Mouse (Mus musculus): Measurements from ENCODE around the gene Trank1. TPM values are rescaled to one million over a fixed set of nuclear protein-coding genes. Genes with fewer than 3 reads are reported as not detected.

Gene Trank1
- polyA plus RNA-seq, 1 experiment = 0.05 TPM

GRCm38 (mm10) chr9:111356386-111356785 is 44.8 kb downstream of the Trank1 start:
- no peak overlapping the region for H3K4me3 ChIP-seq (replicated peaks; ENCODE audit: extremely low read depth, low read depth, low read length)
- no peak for DNase-seq
- TF ChIP-seq POLR2A (IDR thresholded peaks at IDR 0.05; ENCODE audit: borderline replicate concordance, extremely low read depth, low read depth, low read length) (no peak), CTCF (IDR thresholded peaks at IDR 0.05; ENCODE audit: insufficient read depth, low read length) (peak; percentile 40)
- WGBS = 28% methylated on average over 3 of the region's 3 CpGs
- H3K4me1 ChIP-seq (ENCODE audit: control insufficient read depth, insufficient read depth, low read length) = no peaks in the 10 kb centered on the region

GRCm38 (mm10) chr9:111363656-111364055 is 52.1 kb downstream of the Trank1 start:
- Histone ChIP-seq H3K4me1 (ENCODE audit: control insufficient read depth, insufficient read depth, low read length) (no peaks in the 10 kb centered on the region), H3K4me3 (replicated peaks; ENCODE audit: extremely low read depth, low read depth, low read length) (no peak overlapping the region)
- WGBS = 64% methylated on average over 7 of the region's 7 CpGs
- TF ChIP-seq CTCF (IDR thresholded peaks at IDR 0.05; ENCODE audit: insufficient read depth, low read length) = no peak
- TF ChIP-seq POLR2A (IDR thresholded peaks at IDR 0.05; ENCODE audit: borderline replicate concordance, extremely low read depth, low read depth, low read length) = no peak
- DNase-seq = no peak

DNA sequence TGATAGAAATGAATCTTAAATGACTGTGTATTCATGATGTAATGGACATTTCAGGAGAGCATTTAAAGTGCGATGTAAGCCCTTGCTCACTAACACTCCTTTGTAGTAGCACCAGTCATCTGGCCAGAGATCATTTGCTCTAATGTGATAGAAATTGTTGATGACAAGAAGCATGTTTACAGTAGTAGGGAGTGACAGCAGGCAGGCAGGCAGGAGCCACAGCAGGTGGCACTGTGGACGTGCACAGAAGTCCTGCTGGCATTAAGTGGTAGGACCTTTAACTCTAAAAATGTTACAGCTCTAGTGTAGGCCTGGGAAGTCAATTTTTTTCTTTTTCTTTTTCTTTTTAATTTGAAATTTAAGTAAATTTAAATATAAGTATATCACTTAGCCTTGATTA is 56.2 kb downstream of the Trank1 start:
- no peak for DNase-seq
- TF ChIP-seq CTCF (IDR thresholded peaks at IDR 0.05; ENCODE audit: insufficient read depth, low read length) (no peak), POLR2A (IDR thresholded peaks at IDR 0.05; ENCODE audit: borderline replicate concordance, extremely low read depth, low read depth, low read length) (no peak)
- 54% methylated on average over 2 of the region's 2 CpGs for WGBS
- H3K4me3 ChIP-seq (replicated peaks; ENCODE audit: extremely low read depth, low read depth, low read length) = no peak overlapping the region
- H3K4me1 ChIP-seq (ENCODE audit: control insufficient read depth, insufficient read depth, low read length) = no peaks in the 10 kb centered on the region

DNA sequence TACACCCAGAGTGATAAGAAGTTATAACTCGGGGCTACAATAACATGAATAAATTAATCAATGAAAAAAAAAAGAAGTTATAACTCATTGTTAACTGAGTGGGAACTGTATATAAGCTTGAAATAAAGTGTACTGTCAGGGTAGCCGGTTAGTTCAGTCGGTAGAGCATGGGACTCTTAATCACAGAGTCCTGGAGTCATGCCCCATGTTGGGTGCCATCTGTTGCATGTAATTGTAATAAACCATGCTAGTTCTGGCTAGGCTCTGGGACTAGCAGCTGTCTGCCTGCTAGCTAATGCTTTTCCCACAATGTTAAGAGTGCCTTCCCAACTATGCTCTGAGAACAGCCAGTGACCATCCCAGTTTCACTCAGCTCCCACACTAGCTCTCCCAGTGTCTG is 60.5 kb downstream of the Trank1 start:
- H3K4me1 ChIP-seq (ENCODE audit: control insufficient read depth, insufficient read depth, low read length) = no peaks in the 10 kb centered on the region
- WGBS = 85% methylated on average over 3 of the region's 3 CpGs
- no peak overlapping the region for H3K4me3 ChIP-seq (replicated peaks; ENCODE audit: extremely low read depth, low read depth, low read length)
- no peak for TF ChIP-seq CTCF (IDR thresholded peaks at IDR 0.05; ENCODE audit: insufficient read depth, low read length)
- no peak for TF ChIP-seq POLR2A (IDR thresholded peaks at IDR 0.05; ENCODE audit: borderline replicate concordance, extremely low read depth, low read depth, low read length)
- no peak for DNase-seq

DNA sequence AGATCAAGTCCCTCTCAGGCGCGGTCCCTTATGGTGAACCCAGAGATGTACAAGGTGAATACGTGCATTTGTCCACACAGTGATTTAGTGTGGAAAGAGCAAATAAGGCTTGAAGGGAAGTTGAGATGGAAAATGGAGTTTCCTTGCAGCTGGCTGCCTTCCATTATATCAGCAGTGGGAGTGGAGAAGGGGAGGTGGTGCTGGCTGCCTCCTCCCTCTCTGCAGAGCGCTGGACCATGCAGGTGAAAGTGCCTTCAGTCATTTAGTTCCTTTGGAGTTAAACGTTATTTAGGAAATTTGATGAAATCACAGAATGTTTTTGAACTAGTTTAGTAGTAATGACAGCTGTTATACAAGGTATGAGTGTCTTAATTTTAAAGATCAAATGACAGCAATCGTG is 66.3 kb downstream of the Trank1 start:
- H3K4me3 ChIP-seq (replicated peaks; ENCODE audit: extremely low read depth, low read depth, low read length) = no peak overlapping the region
- TF ChIP-seq POLR2A (IDR thresholded peaks at IDR 0.05; ENCODE audit: borderline replicate concordance, extremely low read depth, low read depth, low read length) (no peak), CTCF (IDR thresholded peaks at IDR 0.05; ENCODE audit: insufficient read depth, low read length) (no peak)
- no peak for DNase-seq
- 79% methylated on average over 6 of the region's 6 CpGs for WGBS
- no peaks in the 10 kb centered on the region for H3K4me1 ChIP-seq (ENCODE audit: control insufficient read depth, insufficient read depth, low read length)

- TF ChIP-seq CTCF (IDR thresholded peaks at IDR 0.05; ENCODE audit: insufficient read depth, low read length) (no peak), POLR2A (IDR thresholded peaks at IDR 0.05; ENCODE audit: borderline replicate concordance, extremely low read depth, low read depth, low read length) (no peak)
- no peaks in the 10 kb centered on the region for H3K4me1 ChIP-seq (ENCODE audit: control insufficient read depth, insufficient read depth, low read length)
- WGBS = 73% methylated on average over 9 of the region's 9 CpGs
- DNase-seq = no peak
- no peak overlapping the region for H3K4me3 ChIP-seq (replicated peaks; ENCODE audit: extremely low read depth, low read depth, low read length)
Observed at GRCm38 (mm10) chr9:111381056-111382025, 69.8 kb downstream of the Trank1 start.

DNA sequence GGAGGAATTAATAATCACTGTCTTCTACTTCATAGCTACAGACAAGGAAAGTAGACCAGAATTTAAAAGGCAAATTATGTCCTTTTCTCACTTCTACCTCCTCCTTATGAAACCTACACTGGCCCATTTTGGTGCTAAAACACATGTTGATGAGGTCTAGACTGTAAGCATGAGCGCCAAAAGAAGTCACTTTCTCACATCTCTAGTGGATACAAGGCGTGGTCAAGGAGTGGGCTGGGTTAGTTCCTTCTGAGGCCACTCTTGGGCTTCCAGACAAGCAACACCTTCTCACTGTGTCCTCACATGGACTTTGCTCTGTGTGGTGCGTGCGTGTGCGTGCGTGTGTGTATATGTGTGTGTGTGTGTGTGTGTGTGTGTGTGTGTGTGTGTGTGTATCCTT is 70.9 kb downstream of the Trank1 start:
- TF ChIP-seq POLR2A (IDR thresholded peaks at IDR 0.05; ENCODE audit: borderline replicate concordance, extremely low read depth, low read depth, low read length) (no peak), CTCF (IDR thresholded peaks at IDR 0.05; ENCODE audit: insufficient read depth, low read length) (no peak)
- no peak overlapping the region for H3K4me3 ChIP-seq (replicated peaks; ENCODE audit: extremely low read depth, low read depth, low read length)
- no peaks in the 10 kb centered on the region for H3K4me1 ChIP-seq (ENCODE audit: control insufficient read depth, insufficient read depth, low read length)
- DNase-seq = no peak
- WGBS = 91% methylated on average over 6 of the region's 6 CpGs

GRCm38 (mm10) chr9:111383046-111383445 is 71.5 kb downstream of the Trank1 start:
- Histone ChIP-seq H3K4me1 (ENCODE audit: control insufficient read depth, insufficient read depth, low read length) (no peaks in the 10 kb centered on the region), H3K4me3 (replicated peaks; ENCODE audit: extremely low read depth, low read depth, low read length) (no peak overlapping the region)
- TF ChIP-seq CTCF (IDR thresholded peaks at IDR 0.05; ENCODE audit: insufficient read depth, low read length) (no peak), POLR2A (IDR thresholded peaks at IDR 0.05; ENCODE audit: borderline replicate concordance, extremely low read depth, low read depth, low read length) (no peak)
- WGBS = 78% methylated on average over 3 of the region's 3 CpGs
- DNase-seq = no peak

DNA sequence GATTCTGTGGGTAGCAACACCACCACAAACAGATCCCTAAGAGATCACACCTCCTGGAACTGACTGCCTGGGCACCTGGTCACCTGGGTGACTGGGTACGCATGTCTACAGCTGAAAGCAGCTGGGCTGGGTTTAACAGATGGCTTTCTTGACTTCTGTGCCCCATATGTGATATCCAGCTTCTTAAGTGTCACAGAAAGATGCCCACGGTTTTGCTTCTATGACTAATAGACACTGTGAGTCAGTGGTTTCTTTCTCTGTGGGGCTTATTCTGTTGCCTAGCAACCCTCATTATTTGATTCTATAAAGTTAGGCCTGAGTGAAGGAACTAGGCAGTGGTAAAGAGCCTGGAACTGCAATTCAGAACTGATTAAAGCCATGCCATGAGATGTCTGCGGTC is 72.2 kb downstream of the Trank1 start:
- WGBS = 60% methylated on average over 3 of the region's 3 CpGs
- H3K4me3 ChIP-seq (replicated peaks; ENCODE audit: extremely low read depth, low read depth, low read length) = no peak overlapping the region

More for the DNA sequence above, 72.2 kb downstream of the Trank1 start:
- TF ChIP-seq POLR2A (IDR thresholded peaks at IDR 0.05; ENCODE audit: borderline replicate concordance, extremely low read depth, low read depth, low read length) (no peak), CTCF (IDR thresholded peaks at IDR 0.05; ENCODE audit: insufficient read depth, low read length) (no peak)
- no peak for DNase-seq
- no peaks in the 10 kb centered on the region for H3K4me1 ChIP-seq (ENCODE audit: control insufficient read depth, insufficient read depth, low read length)

Data from lung, adult 2 months (tissue).